Mouse (Mus musculus): Measurements from ENCODE around the gene Ptprm.

The Ptprm gene

GRCm38 (mm10) chr17:66960986-66961385 is 393.3 kb downstream of the Ptprm start:
- DNase-seq, result peak; percentile 24 to 35

- no peak for DNase-seq
Measured at GRCm38 (mm10) chr17:66960557-66960956, 393.7 kb downstream of the Ptprm start.

DNA sequence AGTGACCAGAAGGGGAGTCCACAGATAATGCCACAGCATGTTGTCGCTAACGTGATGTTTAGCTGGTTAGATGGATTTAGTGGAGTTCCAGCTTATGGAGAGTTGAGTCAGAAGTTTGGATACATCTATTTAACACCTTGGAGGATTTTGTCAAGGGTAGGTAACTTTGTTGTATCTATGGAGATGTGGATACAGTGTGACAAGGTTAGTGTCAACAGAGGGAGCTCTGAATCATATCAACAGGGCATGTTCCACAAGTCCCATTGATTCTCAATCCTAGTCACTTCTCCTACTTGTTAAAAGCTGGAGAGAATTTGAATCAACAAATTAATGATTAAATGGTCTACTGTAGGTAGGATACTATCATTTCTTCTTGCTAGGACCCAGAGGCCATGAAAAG is 394.4 kb downstream of the Ptprm start:
- no peak for DNase-seq

DNA sequence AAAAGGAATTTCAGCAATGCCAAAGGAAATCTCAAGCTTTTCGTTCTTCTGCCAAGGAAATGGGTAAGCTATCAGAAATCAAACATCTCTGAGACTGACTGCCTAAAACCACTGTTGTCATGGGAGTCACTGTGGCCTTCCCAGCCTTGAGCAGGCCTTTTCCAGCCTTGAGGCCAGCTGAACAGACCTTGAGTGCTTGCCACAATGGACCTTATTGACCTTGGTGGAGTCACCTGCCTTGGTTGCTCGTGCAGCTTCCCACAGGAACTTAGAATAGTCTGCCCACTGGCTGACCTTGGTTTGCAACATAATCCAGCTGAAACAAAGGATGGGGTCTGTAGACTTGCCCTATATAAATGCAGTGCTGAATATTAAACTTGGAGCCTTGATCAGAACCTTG is 395.5 kb downstream of the Ptprm start:
- no peak for DNase-seq

GRCm38 (mm10) chr17:66944498-66944897 is 409.8 kb downstream of the Ptprm start:
- DNase-seq, result peak in 1 of 2 experiments; percentile 19

DNA sequence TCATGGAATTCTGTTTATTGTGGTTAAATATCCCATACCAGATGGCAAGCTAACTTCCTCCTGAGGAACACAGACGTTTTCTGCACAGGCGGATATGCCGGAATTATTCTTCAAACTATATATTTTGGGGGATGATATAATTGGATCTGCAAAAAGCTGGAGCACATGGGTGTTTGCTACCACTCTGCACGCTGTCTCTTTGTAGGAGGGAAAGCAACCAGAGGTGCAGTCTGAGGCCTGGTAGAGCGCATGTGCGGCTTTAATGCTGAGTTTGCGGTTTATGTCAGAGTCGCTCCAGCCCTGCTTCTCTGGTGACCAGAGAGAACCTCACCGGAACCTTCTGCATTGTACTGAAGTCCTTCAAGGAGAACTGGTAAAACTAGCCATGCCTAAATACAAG is 410.7 kb downstream of the Ptprm start:
- no peak for DNase-seq

DNA sequence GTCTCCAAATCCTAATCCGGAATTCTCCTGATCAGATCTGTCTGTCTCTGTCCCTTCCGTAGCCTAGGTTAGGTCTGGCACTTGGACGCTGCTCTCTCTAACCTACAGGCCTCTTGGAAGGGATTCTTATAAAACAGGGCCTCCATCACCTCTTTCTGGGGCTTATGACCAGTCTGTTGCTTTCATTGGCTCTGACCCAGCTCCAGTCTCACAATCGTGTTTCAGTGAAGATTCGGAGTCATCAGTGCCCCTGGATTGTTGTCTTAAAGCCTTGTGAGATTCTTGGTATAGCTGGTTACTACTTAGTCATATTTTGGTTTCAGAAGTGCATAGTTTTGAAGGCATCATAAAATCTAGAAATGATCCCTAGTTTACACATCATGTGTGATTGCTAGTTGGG is 428.6 kb downstream of the Ptprm start:
- DNase-seq, result no peak

DNA sequence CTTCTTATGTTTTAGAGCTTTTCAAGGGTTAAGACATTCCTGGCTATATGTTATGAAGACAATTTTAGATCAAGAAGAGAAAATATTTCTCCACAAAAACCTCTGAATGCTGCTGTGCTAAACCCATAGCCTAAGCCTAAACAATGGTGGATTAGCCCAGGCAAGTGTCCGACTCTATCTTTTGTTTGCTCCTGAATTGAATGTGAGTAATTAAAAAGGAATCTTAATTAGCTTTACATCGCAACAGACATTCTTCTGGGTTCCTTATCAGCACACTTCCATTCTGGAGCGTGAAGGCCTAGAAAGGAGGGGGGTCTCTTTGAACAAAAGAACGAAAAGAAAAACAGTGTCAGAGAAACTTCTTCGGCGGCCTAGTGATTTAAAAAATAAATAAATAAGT is 439.6 kb downstream of the Ptprm start:
- no peak for DNase-seq

- no peak for DNase-seq
Measured at GRCm38 (mm10) chr17:66912533-66912932, 441.7 kb downstream of the Ptprm start.

- no peak for DNase-seq
Measured at GRCm38 (mm10) chr17:66912120-66912519, 442.1 kb downstream of the Ptprm start.

DNA sequence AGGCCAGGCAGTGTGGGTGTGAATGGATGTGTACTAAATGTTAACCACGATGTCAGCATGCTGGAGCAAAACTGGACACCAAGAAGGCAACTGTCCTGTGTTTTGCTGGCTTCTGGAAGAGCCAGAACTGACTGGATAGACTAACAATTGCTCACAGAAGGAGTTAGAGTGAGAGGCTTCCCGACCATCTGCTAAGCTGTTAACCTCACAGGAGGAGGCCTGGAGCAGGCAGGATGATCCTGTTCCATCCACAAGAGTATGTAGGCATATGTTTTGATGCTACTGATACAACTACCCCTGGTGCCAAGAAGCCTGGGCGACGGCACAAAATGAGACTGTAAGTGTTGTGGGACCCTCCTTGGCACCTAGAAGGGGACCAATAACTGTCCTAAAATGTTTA is 444.4 kb downstream of the Ptprm start:
- DNase-seq, result peak; percentile 81 to 86

DNA sequence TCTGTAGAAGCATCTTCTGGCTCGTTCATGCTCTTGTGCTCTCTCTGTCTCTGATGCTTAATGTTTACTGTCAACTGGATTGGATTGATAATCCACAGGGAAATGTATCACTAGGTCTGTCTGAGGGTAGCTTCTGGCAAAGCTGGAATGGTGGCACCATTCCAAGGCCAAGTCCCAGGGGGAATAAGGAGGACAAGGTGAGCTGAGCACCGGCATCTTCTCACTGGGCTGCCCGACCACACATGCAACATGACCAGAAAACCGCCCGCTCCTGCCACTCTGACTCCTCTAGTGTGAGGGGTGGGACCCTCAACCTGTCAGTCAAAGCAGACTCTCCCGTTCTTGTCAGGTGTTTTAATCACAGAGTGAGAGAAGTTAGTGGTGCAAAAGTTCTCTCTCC is 445.3 kb downstream of the Ptprm start:
- peak in 1 of 2 experiments; percentile 23 for DNase-seq

DNA sequence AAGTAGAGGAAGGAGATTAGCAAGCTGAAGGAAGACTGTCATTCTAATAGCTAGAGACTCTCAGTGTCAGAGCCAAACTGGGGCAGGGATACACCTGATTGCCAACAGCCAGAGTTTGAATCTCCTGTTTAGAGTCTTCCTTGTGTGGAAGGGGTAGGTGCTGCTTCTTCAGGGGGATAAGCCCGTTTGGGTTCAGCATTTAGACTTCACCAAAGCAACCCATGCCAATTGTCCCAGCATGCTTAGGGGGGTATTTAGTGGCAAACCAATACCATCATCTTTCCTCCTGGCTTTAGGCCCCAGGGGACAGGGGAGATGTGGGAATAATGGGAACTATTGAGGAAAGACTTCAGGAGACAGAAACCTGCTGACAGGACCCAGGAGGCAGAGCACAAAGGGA is 460.1 kb downstream of the Ptprm start:
- no peak for DNase-seq

- no peak for DNase-seq
Measured at GRCm38 (mm10) chr17:66891916-66892315, 462.3 kb downstream of the Ptprm start.

GRCm38 (mm10) chr17:66891067-66891862 is 463.0 kb downstream of the Ptprm start:
- DNase-seq, result no peak

GRCm38 (mm10) chr17:66882304-66882703 is 472.0 kb downstream of the Ptprm start:
- DNase-seq, result no peak

DNA sequence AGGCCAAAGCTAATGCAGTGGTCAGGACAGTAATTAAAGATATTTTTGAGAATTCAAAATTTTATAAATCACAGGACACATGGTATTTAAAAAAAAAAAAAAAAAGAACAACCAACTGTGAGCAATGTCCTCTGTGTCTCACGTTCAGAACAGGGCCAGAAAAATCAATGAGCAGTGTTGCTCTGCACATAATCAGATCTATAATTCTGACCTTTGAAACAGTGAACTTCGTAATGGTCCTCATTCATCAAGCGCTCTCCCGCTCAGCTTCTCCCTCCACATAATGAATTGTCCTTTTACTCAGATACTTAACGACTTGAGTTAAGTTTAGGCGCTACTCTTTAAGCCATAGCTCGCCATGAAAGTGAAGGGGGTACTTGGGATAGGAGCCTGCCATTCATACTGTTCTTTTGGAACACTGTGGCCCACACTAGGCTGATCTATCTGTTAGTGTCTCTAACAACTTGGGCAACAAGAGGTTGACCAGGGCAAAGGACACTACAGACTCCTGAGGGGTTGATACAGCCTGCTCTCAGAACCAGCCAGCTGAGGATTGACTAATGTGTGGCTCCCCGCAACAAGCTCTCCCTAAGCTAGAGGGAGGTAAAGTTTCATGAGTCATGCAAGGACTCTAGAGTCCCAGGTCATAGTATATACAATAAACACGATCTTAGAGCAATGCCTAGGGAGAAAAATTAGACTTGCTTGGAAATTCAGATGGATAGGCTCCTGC is 473.1 kb downstream of the Ptprm start:
- no peak for DNase-seq

DNA sequence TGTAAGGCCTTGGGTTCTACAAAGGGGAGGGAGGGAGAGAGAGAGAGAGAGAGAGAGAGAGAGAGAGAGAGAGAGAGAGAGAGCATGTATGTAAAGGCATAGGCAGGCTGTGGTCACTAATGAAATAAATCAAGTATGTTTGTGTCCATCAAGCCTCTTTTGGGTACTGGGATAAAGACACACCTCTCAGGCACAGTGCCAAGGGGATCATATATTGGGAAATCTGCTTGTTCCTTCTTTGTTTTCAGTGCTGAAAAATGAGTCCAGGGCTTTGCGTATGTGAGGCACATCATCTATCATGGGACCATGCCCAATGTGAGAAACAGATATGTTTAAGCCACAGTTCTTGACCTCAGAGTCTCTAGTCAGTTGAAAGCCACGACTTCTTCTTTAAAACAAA is 475.1 kb downstream of the Ptprm start:
- DNase-seq, result no peak

- no peak for DNase-seq
Measured at GRCm38 (mm10) chr17:66877582-66877981, 476.7 kb downstream of the Ptprm start.

DNA sequence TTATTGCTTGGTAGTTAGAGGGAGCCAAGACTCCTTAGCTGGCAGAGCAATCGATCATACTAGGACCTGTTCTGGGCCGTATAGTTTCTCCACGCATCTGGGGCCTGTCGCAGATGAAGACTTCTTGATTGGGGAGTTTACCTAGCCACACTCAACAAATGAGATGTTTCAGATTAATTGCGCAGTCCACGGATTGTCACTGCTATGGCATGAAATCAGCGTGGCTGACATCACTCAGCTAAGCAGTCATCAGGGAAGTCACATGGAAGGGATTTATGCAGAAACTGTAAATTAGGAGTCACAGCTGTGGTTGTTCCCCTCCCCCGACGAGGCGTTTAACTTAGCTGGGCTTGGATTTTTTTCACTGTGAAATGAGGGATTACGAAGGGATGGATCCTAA is 479.4 kb downstream of the Ptprm start:
- DNase-seq, result no peak

GRCm38 (mm10) chr17:66871396-66871795 is 482.9 kb downstream of the Ptprm start:
- no peak for DNase-seq

DNA sequence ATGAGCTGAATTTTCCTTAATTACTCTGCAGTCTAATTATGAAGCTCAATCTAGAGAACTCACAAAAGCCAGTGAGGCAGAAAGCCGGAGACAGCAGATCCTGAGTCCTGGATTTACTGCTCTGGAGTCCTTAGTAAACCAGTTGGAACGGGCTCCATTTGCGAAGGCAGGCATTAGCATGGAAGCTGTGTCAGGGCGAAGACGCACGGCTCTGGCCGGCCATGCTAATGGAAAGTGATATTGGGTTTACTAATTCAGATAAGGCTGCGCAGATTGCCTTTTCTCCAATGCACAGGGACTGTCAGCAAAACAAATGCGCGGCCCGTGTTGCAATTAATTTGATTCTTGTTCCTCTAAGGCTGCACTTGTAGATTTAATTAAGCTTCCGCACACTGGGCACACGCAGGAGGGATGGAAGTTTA is 484.7 kb downstream of the Ptprm start:
- DNase-seq, result no peak

- DNase-seq, result no peak
Measured at GRCm38 (mm10) chr17:66864441-66864840, 489.8 kb downstream of the Ptprm start.

DNA sequence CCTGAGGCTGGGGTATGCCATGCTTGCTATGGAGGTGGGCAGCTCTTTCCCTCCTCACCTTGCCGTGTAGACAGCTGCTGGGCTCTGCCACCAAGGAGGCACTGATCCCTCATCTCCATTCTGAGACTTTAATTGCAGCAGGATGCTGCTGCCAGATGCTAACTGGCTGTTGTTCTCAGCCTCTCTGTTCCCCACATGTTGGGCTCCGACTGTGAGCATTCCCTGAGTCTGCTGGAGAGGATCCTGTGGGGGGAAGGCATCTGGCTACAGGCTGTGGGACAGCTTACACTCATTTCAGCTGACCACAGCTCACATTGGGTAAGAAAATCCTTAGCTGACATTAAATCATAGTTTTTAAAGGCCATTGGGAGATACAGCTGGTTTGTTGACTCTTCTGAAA is 492.7 kb downstream of the Ptprm start:
- DNase-seq, result no peak

Data from cerebellum, postnatal 25 days (tissue).